Mouse (Mus musculus) heart, embryonic 16.5 days (tissue): ENCODE measurements at regions not wholly inside any gene's neighbourhood (a gene's known extent, or its start where the extent isn't known, plus 50 kb on each side); places are given as distances from the start of the nearest gene placed in this dataset.

Source experiments
- ATAC-seq: fragments of 200-750 bp; cut with Nextera tagmentation; replicated peaks from 2 replicates; pipeline ENCODE4 v1.8.0; 2017; ENCODE audit warnings: moderate number of reproducible peaks; ENCODE audit not compliant: insufficient read depth, low FRiP score; ENCODE audit errors: extremely low read depth
- H3K27ac ChIP-seq: fragments of 300-500 bp; sonication (generic); 2 replicates; pipeline ENCODE4 v1.5.1; 2014; ENCODE audit warnings: mild to moderate bottlenecking, low read length, control low read depth, moderate library complexity
- H3K27me3 ChIP-seq: fragments of 300-500 bp; sonication (generic); 2 replicates; pipeline ENCODE4 v1.6.1; 2014; ENCODE audit warnings: low read length, mixed read lengths; ENCODE audit not compliant: control insufficient read depth, insufficient read depth
- H3K36me3 ChIP-seq: fragments of 300-500 bp; sonication (generic); 2 replicates; pipeline ENCODE4 v1.6.1; 2014; ENCODE audit not compliant: control insufficient read depth, insufficient read depth
- H3K4me1 ChIP-seq: fragments of 300-500 bp; sonication (generic); 2 replicates; pipeline ENCODE4 v1.6.1; 2014; ENCODE audit warnings: low read length, mixed read lengths; ENCODE audit not compliant: control insufficient read depth, insufficient read depth
- H3K4me2 ChIP-seq: fragments of 300-500 bp; sonication (generic); 2 replicates; pipeline ENCODE4 v1.6.1; 2014; ENCODE audit warnings: low read depth, mild to moderate bottlenecking, control low read depth, low read length
- H3K4me3 ChIP-seq: fragments of 300-500 bp; sonication (generic); 2 replicates; pipeline ENCODE4 v1.5.1; 2014; ENCODE audit warnings: mild to moderate bottlenecking, control low read depth, low read length
- H3K9ac ChIP-seq: fragments of 300-500 bp; sonication (generic); 2 replicates; pipeline ENCODE4 v1.6.1; 2014; ENCODE audit warnings: low read length, control low read depth
- H3K9me3 ChIP-seq: fragments of 300-500 bp; sonication (generic); replicated peaks from 2 replicates; pipeline ENCODE4 v1.6.1; 2016; ENCODE audit warnings: low read length; ENCODE audit not compliant: control insufficient read depth
- WGBS: fragments of 180-500 bp; shearing (Covaris S2); extraction: QIAGEN DNeasy Blood & Tissue Kit; methylation state at CpG from one replicate; pipeline ENCODE4 v1.1.7; 2014; 5-methylcytosine and 5-hydroxymethylcytosine counted together

GRCm38 (mm10) chr19:6684921-6685320 lies 142.1 kb upstream of the Slc22a12 start:
- H3K27me3 ChIP-seq: peaks cover 6% of the 10 kb centered on the region; the same call in 1 of the 2 replicates
- no peaks in the 10 kb centered on the region for H3K36me3 ChIP-seq
- 22% methylated on average over 4 of the region's 4 CpGs for whole genome bisulfite sequencing
- no peak overlapping the region for H3K27ac ChIP-seq
- no peak overlapping the region for H3K4me3 ChIP-seq
- no peak for ATAC-seq
- H3K9me3 ChIP-seq: no peaks in the 10 kb centered on the region
- no peak overlapping the region for H3K4me2 ChIP-seq
- H3K4me1 ChIP-seq: no peaks in the 10 kb centered on the region
- H3K9ac ChIP-seq: no peak overlapping the region

GRCm38 (mm10) chr19:6679392-6680307 lies 136.8 kb upstream of the Slc22a12 start:
- no peak overlapping the region for H3K4me3 ChIP-seq
- no peaks in the 10 kb centered on the region for H3K4me1 ChIP-seq
- no peaks in the 10 kb centered on the region for H3K36me3 ChIP-seq
- no peak overlapping the region for H3K4me2 ChIP-seq
- no peaks in the 10 kb centered on the region for H3K9me3 ChIP-seq
- no peak overlapping the region for H3K9ac ChIP-seq
- no peaks in the 10 kb centered on the region for H3K27me3 ChIP-seq
- no peak overlapping the region for H3K27ac ChIP-seq
- no peak for ATAC-seq
- 31% methylated on average over 12 of the region's 14 CpGs for WGBS

DNA sequence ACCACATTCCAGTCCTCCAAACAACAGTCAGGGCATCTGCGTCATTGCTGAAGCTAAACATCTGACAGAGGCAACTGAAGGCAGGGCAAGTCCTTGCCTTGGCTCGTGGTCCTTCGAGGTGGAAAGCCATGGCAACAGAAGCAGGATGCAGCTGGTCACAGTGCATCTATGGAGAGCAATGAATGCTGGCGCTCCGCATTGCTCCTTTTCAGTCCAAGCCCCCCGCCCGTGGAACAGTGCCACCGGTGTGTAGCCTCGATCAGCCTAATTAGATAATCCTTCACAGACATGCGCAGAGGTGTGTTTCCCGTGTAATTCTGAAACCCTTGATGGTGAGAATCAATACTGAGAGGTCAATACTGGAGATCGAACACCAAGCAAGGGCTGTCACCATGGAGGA lies 134.7 kb upstream of the Slc22a12 start:
- 79% methylated on average over 12 of the region's 12 CpGs for WGBS
- no peak overlapping the region for H3K27ac ChIP-seq
- no peak overlapping the region for H3K4me2 ChIP-seq
- H3K4me1 ChIP-seq: no peaks in the 10 kb centered on the region
- no peaks in the 10 kb centered on the region for H3K27me3 ChIP-seq
- ATAC-seq: no peak
- H3K9me3 ChIP-seq: no peaks in the 10 kb centered on the region
- no peaks in the 10 kb centered on the region for H3K36me3 ChIP-seq
- no peak overlapping the region for H3K9ac ChIP-seq
- no peak overlapping the region for H3K4me3 ChIP-seq

GRCm38 (mm10) chr19:6675586-6675985 lies 132.8 kb upstream of the Slc22a12 start:
- Histone ChIP-seq H3K4me1 (no peaks in the 10 kb centered on the region), H3K27ac (no peak overlapping the region), H3K9ac (no peak overlapping the region), H3K27me3 (no peaks in the 10 kb centered on the region; the same call in 1 of the 2 replicates), H3K4me3 (no peak overlapping the region), H3K36me3 (no peaks in the 10 kb centered on the region), H3K9me3 (no peaks in the 10 kb centered on the region), H3K4me2 (no peak overlapping the region)
- 56% methylated on average over 3 of the region's 3 CpGs for WGBS
- no peak for ATAC-seq

DNA sequence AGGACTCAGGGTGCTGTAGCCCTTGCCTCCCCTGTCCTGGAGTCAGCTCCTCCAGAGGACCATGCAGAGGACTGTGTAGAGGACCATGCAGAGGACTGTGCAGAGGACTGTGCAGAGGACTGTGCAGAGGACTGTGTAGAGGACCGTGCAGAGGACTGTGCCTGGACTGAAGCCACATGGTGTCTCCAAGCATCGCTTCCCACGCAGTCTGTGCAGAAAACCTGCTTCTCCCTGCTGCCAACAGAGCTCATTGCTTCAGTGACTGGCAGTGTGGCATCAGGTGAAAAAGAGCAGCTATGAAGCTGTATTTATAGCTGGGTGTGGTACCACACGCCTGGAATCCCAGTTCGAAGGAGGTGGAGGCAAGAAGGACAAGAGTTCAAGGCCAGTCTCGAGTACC lies 128.9 kb upstream of the Slc22a12 start:
- Histone ChIP-seq H3K4me3 (no peak overlapping the region), H3K9me3 (no peaks in the 10 kb centered on the region), H3K27me3 (no peaks in the 10 kb centered on the region; the same call in 1 of the 2 replicates), H3K4me2 (no peak overlapping the region), H3K4me1 (no peaks in the 10 kb centered on the region), H3K27ac (no peak overlapping the region), H3K9ac (no peak overlapping the region), H3K36me3 (no peaks in the 10 kb centered on the region)
- ATAC-seq: no peak
- 86% methylated on average over 6 of the region's 6 CpGs for WGBS

DNA sequence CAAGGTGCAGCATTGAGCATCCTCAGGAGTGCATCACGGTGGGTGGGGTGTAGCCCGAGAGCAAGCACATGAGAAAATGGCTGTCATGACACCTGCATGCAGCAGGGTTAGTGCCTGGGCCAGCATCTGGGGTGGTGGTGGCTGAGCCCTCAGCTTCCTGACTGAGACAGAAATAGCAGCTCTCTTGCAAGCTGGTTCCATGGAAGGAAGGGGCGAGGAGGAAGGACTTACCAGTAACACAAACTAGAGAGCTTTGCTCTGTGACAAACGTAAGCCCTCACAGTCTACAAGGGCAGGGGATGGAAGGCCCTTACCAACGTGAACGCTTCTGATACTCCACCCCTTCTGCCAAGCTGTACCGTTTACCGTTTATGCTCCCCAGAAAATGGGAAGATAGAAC lies 127.0 kb upstream of the Slc22a12 start:
- ATAC-seq: no peak
- no peak overlapping the region for H3K4me2 ChIP-seq
- H3K9me3 ChIP-seq: no peaks in the 10 kb centered on the region
- H3K36me3 ChIP-seq: no peaks in the 10 kb centered on the region
- no peak overlapping the region for H3K27ac ChIP-seq
- H3K4me3 ChIP-seq: no peak overlapping the region
- WGBS: 61% methylated on average over 8 of the region's 8 CpGs
- no peaks in the 10 kb centered on the region for H3K4me1 ChIP-seq
- H3K9ac ChIP-seq: no peak overlapping the region
- H3K27me3 ChIP-seq: no peaks in the 10 kb centered on the region; the same call in 1 of the 2 replicates

- no peaks in the 10 kb centered on the region; the same call in 1 of the 2 replicates for H3K27me3 ChIP-seq
- no peak overlapping the region for H3K27ac ChIP-seq
- no peak overlapping the region for H3K4me3 ChIP-seq
- no peak for ATAC-seq
- no peak overlapping the region for H3K4me2 ChIP-seq
- no peaks in the 10 kb centered on the region for H3K9me3 ChIP-seq
- H3K36me3 ChIP-seq: no peaks in the 10 kb centered on the region
- no peaks in the 10 kb centered on the region for H3K4me1 ChIP-seq
- WGBS: 49% methylated on average over 2 of the region's 2 CpGs
- H3K9ac ChIP-seq: no peak overlapping the region
Observed at GRCm38 (mm10) chr19:6668545-6668944, 125.7 kb upstream of the Slc22a12 start.

GRCm38 (mm10) chr19:6666187-6666722 lies 123.4 kb upstream of the Slc22a12 start:
- Histone ChIP-seq H3K4me2 (no peak overlapping the region), H3K4me3 (no peak overlapping the region), H3K9me3 (no peaks in the 10 kb centered on the region), H3K27ac (no peak overlapping the region), H3K27me3 (peaks cover 2% of the 10 kb centered on the region; the same call in 1 of the 2 replicates), H3K9ac (no peak overlapping the region), H3K4me1 (no peaks in the 10 kb centered on the region), H3K36me3 (no peaks in the 10 kb centered on the region)
- no peak for ATAC-seq
- 65% methylated on average over 6 of the region's 6 CpGs for WGBS
